Mouse (Mus musculus): ENCODE measurements around the gene Mapk8ip2.
"Not testable (repeated sequence)": the region's sequence is repeated elsewhere in the genome, so short reads cannot be mapped to it uniquely, and the experiment has no call there.

Gene Mapk8ip2

DNA sequence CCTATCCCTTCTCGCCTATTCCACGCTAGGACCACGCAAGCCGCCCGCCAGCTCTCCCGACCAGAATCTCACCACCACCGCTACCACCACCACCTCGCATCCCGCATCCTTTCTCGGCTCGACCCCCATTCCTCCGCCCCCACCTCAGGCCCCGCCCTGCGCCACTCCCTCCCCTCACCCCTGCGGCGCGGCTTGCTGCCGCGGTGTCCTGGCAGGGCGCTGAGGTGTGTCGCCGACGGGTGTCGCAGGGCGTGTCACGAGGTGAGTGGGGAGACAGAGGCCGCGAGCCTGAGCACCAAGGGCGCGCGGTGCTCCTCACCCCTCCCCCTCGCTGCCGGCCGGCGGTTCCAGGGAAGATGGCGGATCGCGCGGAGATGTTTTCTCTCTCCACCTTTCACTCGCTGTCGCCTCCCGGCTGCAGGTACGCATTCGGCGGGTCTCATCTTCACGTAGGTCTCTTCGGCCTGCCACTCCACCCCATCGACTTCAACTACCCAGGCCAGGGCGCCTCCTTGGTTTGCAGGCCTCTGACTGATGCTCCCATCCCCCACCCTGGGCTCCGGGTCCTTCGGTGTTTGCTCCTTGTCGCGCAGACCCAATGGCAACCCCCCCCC lies at the start of gene Mapk8ip2:
Gene Mapk8ip2 (plus strand): TSS at position 49 of the 614 bp plus-strand sequence.
- DNase-seq (ENCODE audit: low spot score in 2 of 2), result peak in 1 of 2 experiments; percentile 73

- DNase-seq (ENCODE audit: low spot score in 2 of 2), result no peak
Observed at GRCm38 (mm10) chr15:89404831-89405623, 48.7 kb upstream of the Mapk8ip2 start.

GRCm38 (mm10) chr15:89406691-89407090 lies 47.0 kb upstream of the Mapk8ip2 start:
- no peak for DNase-seq (ENCODE audit: low spot score in 2 of 2)

DNA sequence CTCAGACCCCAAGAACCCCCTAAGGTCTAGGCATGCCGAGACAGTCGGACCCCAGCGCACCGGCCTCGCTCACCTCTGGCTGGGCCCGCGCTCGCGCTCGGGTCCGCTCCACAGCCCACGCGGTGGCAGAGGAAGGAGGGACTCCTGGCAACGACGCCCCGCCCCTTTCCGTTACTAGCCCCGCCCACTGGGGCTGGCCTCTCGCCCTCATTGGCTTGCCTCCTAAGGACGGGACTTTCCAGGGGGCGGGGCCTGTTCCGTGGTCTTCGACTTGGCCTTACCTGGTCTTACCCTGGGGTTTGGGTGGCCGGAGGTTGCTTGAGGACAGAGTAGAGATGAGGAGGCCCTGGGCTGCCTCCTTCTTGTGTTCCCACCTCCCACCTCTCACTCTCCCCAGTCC lies 43.6 kb upstream of the Mapk8ip2 start, which contains the start of gene Syce3:
Gene Syce3 (minus strand): TSS at position 386 of the 400 bp plus-strand sequence.
- DNase-seq (ENCODE audit: low spot score in 2 of 2), result no peak

- DNase-seq (ENCODE audit: low spot score in 2 of 2), result no peak
Observed at GRCm38 (mm10) chr15:89415282-89415681, 38.4 kb upstream of the Mapk8ip2 start.

GRCm38 (mm10) chr15:89421938-89422337 lies 31.8 kb upstream of the Mapk8ip2 start:
- no peak for DNase-seq (ENCODE audit: low spot score in 2 of 2)

- no peak for DNase-seq (ENCODE audit: low spot score in 2 of 2)
Observed at GRCm38 (mm10) chr15:89424621-89425020, 29.1 kb upstream of the Mapk8ip2 start.

GRCm38 (mm10) chr15:89425711-89426121 lies 28.0 kb upstream of the Mapk8ip2 start, which contains the start of gene Cpt1b:
TSS of gene Cpt1b (minus strand) at chr15:89425863.
- no peak for DNase-seq (ENCODE audit: low spot score in 2 of 2)

- DNase-seq (ENCODE audit: low spot score in 2 of 2), result no peak
Observed at GRCm38 (mm10) chr15:89426716-89427115, 27.0 kb upstream of the Mapk8ip2 start.

DNA sequence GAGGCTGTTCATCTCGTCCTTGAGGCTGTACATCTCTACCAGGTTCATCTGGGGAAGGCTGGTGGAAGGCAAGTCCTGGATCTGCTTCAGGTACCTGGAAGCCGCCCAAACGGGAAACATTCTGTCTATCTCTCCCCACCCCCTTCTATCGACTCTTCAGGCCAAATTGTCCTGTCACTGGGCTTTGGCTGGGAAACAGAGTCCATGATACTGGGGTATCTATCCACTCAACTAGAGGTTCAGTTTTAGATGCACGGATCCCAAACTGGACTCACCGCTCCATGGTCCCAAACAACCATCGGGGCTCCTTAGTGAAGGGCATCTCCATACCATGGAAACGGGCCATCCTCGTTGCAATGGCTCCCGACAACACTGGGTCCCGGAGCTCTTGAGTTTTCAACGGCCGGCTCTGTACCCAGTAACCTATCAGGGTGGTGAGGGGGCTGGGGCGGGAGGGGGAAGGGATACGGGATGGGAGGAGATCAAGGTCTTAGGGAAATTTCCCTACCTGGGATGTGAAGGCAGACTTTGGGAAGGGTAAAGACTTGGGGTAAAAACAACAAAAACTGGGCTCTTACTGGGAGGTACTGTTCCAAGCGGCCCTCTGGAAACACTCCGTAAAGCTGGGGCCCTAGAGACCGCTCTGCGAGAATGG lies 25.4 kb upstream of the Mapk8ip2 start:
- DNase-seq (ENCODE audit: low spot score in 2 of 2), result no peak

GRCm38 (mm10) chr15:89428821-89429351 lies 24.8 kb upstream of the Mapk8ip2 start:
- DNase-seq (ENCODE audit: low spot score in 2 of 2), result peak in 1 of 2 experiments; percentile 11

DNA sequence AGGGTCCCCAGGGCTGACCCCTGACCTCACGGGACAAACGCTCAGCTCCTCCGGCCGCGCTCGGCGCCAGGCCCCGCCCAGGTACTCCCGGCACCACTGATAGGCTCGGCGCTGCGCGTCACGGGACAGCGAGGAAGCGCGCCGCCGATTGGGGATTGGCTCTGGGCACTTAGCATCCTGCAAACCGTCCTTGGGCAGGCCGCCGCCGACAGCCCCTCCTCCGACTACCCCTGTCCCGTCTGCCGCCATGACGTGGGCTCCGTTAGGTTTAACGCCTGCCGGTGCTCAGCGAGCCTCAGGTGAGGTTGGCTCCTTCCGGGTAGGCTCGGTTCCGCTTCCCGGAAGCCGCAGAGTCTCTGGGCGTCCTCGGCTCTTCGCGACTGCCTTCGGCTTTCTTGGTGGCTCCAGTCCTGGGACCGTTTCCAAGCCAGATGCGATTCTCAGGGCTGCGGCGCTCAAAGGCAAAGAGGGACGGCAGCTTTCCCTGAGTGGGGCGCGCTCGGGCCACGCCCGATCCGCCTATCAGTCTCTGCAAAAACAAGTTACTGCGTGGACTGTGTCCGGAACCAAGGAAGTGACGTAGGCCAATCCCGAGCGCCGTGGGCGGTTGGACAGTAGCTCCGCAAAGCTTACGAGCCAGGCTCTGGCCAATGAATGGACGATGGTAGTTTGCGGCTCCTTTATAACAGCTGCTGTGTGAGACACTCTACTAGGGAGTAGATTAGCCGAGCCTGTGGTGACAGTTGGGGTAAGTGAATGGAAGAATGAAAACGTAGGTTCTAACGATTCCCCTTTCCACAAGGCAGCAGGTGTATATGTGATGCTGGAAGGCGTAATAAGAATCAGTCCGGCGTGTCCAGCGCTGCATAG lies 24.1 kb upstream of the Mapk8ip2 start, which contains the start of the genes C730034F03Rik, Gm44502 and Chkb:
Gene C730034F03Rik (plus strand): TSS at position 238 of the 870 bp plus-strand sequence.
Gene Gm44502 (minus strand): TSS at position 345 of the 870 bp plus-strand sequence.
Gene Chkb (minus strand): TSS at position 557 of the 870 bp plus-strand sequence.
- DNase-seq (ENCODE audit: low spot score in 2 of 2), result peak; percentile 94 to 98

DNA sequence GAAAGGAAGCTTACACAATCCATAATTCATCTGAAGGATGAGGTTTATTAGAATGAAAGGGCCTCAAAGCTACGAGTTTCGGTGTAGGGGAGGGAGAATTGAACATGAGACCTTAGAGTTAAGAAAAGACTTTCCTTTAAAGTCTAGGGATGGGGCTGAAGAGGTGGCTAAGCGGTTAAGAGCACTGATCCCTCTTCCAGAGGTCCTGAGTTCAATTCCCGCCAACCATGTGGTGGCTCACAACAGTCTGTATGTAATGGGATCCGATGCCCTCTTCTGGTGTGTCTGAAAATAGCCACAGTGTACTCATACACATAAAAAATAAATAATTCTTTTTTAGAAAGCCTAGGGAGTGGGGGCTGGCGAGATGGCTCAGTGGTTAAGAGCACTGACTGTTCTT lies 23.4 kb upstream of the Mapk8ip2 start:
- no peak for DNase-seq (ENCODE audit: low spot score in 2 of 2)

DNA sequence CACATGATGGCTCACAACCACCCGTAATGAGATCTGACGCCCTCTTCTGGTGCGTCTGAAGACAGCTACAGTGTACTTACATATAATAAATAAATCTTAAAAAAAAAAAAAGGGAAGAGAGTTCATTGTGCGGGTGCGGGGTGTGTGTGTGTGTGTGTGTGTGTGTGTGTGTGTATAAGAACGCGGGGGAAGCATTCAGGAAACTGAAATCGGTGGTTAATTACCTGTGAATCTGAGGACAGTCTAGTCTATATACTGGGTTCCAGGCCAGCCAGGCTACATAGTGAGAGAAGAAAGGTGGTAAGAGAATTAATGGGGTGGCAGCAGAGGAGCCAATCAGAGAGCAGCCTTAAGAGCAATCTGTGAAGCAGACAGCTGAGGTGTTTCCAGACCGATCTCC lies 22.9 kb upstream of the Mapk8ip2 start:
- DNase-seq (ENCODE audit: low spot score in 2 of 2), result not testable (repeated sequence)

DNA sequence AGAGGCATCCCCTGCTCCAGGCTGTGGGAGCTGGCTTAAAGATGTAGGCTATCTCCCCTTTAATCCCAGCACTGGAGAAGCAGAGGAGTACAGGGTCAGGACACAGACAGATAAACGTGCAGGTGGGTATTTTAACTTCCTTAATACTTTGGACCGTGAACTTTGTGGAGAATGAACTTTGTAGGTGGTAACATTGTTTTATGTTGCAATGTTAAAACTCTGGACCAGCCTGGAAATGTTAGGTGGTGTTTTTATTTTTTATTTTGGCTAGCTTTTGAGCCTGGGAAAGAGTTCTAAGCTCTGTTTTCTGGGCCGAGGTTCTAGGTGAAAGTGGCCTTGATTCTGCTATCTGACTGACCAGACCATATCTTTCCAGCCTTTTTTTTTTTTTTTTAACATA lies 22.4 kb upstream of the Mapk8ip2 start:
- no peak for DNase-seq (ENCODE audit: low spot score in 2 of 2)

DNA sequence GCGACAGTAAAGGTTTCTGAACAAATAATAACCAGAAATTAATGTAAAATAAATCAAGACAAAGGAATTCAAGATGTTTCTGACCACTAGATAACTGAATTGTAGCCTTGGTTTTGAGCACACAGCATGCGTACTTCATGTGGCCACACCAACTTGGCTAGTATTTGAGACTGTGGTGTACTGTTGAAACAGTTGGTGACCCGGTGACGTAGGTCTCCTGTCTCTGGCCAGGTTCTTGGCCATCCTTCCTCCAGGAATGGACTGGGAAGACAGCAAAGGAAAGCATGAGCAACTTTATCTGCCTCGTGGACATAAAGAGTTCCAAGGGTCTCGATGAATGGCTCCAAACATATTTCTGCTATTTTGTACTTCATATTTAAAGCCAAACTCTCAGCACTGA lies 21.9 kb upstream of the Mapk8ip2 start:
- no peak for DNase-seq (ENCODE audit: low spot score in 2 of 2)

- DNase-seq (ENCODE audit: low spot score in 2 of 2), result no peak
Observed at GRCm38 (mm10) chr15:89432946-89433345, 20.8 kb upstream of the Mapk8ip2 start.

- no peak for DNase-seq (ENCODE audit: low spot score in 2 of 2)
Observed at GRCm38 (mm10) chr15:89434136-89434535, 19.6 kb upstream of the Mapk8ip2 start.

GRCm38 (mm10) chr15:89435878-89436277 lies 17.8 kb upstream of the Mapk8ip2 start:
- no peak for DNase-seq (ENCODE audit: low spot score in 2 of 2)

GRCm38 (mm10) chr15:89442486-89443070 lies 11.1 kb upstream of the Mapk8ip2 start:
- no peak for DNase-seq (ENCODE audit: low spot score in 2 of 2)

All from frontal cortex, postnatal 36 days (tissue).